Mouse (Mus musculus) liver, adult 2 months (tissue): ENCODE measurements around the gene Frmd4a.

Source experiments
- CTCF ChIP-seq: fragments of 200-500 bp; IDR thresholded peaks from 2 replicates; pipeline ENCODE4 v1.5.1; 2011; ENCODE audit warnings: low read depth, low read length, control low read depth
- POLR2A ChIP-seq: fragments of 200-500 bp; IDR thresholded peaks from 2 replicates; pipeline ENCODE4 v1.6.1; 2011; ENCODE audit warnings: low read length, control low read depth; ENCODE audit not compliant: insufficient read depth; ENCODE audit errors: extremely low read depth

- no peak for TF ChIP-seq CTCF
- no peak for TF ChIP-seq POLR2A
These were observed 66.4 kb downstream of the Frmd4a start for GRCm38 (mm10) chr2:4083877-4084276.
